Mouse (Mus musculus) ES-E14 (cell line): ENCODE measurements at regions not wholly inside any gene's neighbourhood (a gene's known extent, or its start where the extent isn't known, plus 50 kb on each side); places are given as distances from the start of the nearest gene placed in this dataset.

Source experiments
- DNase-seq: peaks from one replicate; pipeline ENCODE4 v3.0.0-alpha.2; 2013; ENCODE audit warnings: low read depth, low spot score
- H3K27ac ChIP-seq: 2 replicates; pipeline ENCODE4 v1.5.1; 2012; ENCODE audit warnings: low read depth, mild to moderate bottlenecking, low read length, moderate library complexity, mixed read lengths; ENCODE audit not compliant: poor library complexity, insufficient read depth, severe bottlenecking
- H3K36me3 ChIP-seq: 2 replicates; pipeline ENCODE4 v1.6.1; 2012; ENCODE audit warnings: mild to moderate bottlenecking, low read length, moderate library complexity, mixed read lengths; ENCODE audit not compliant: control insufficient read depth, poor library complexity, insufficient read depth, severe bottlenecking
- H3K4me1 ChIP-seq, 2 experiments: fragments of 150-350 bp in 1 of 2; sonication (generic) in 1 of 2; 2 replicates each; pipeline ENCODE4 v1.6.1; 2012; ENCODE audit warnings: low read length in 2 of 2, mild to moderate bottlenecking in 1 of 2, mixed read lengths in 1 of 2; ENCODE audit not compliant: control insufficient read depth in 2 of 2, insufficient read depth in 2 of 2, poor library complexity in 1 of 2
- H3K4me3 ChIP-seq, 2 experiments: fragments of 150-350 bp in 1 of 2; sonication (generic) in 1 of 2; 2 replicates each; pipeline ENCODE4 v1.5.1; 2012; ENCODE audit warnings: low read length in 2 of 2, low read depth in 1 of 2, mild to moderate bottlenecking in 1 of 2, mixed read lengths in 1 of 2; ENCODE audit not compliant: insufficient read depth in 1 of 2, poor library complexity in 1 of 2, severe bottlenecking in 1 of 2
- H3K9ac ChIP-seq: 2 replicates; pipeline ENCODE4 v1.6.1; 2012; ENCODE audit warnings: low read depth, mild to moderate bottlenecking, low read length, mixed read lengths; ENCODE audit not compliant: poor library complexity, insufficient read depth, severe bottlenecking
- H3K9me3 ChIP-seq: fragments of 150-350 bp; sonication (generic); 2 replicates; pipeline ENCODE4 v1.6.1; 2012; ENCODE audit warnings: low read depth, mild to moderate bottlenecking, low read length; ENCODE audit not compliant: control insufficient read depth, insufficient read depth
- CHD2 ChIP-seq: IDR thresholded peaks from 2 replicates; pipeline ENCODE4 v1.6.1; 2014; ENCODE audit warnings: mild to moderate bottlenecking, low read depth, low read length, inconsistent platforms
- HCFC1 ChIP-seq: IDR thresholded peaks from 2 replicates; pipeline ENCODE4 v1.6.1; 2012; ENCODE audit warnings: low read length, inconsistent platforms, borderline replicate concordance; ENCODE audit not compliant: insufficient read depth
- MAFK ChIP-seq: IDR thresholded peaks from 2 replicates; pipeline ENCODE4 v1.6.1; 2014; ENCODE audit warnings: mild to moderate bottlenecking, low read depth, low read length, inconsistent platforms; ENCODE audit not compliant: insufficient read depth
- ZC3H11A ChIP-seq: IDR thresholded peaks from 2 replicates; pipeline ENCODE4 v1.6.1; 2012; ENCODE audit warnings: low read depth, mild to moderate bottlenecking, inconsistent platforms, low read length, borderline replicate concordance
- ZNF384 ChIP-seq: IDR thresholded peaks from 2 replicates; pipeline ENCODE4 v1.6.1; 2012; ENCODE audit warnings: low read depth, low read length, inconsistent platforms
- in situ Hi-C, 2 experiments: fragments of 600-800 bp; cut with MboI; formaldehyde crosslinking; loops; one replicate each; pipeline ENCODE4 v1.15.1; 2025; ENCODE audit warnings: low sequenced_read_pairs in 2 of 2, inconsistent platforms in 1 of 2; ENCODE audit not compliant: unreplicated experiment in 2 of 2

DNA sequence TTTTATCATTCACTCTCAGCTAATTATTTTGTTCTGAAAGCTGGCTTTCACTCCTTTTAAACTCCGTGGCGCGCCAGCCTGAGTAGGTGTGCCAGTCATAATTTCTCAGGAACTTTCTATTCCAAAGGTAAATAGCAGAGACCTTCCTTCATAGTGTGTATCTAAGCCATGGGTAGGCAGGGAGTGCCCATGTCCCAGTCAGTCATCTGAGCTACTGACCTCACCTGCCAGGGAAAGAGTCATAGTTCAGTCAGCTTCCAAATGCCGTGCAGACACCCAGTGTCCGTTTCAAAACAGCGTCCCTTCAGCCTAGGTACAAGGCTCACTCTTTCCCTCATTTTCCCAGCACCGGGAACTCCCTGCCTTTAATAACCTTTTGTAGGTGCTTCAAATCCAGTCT lies 269.7 kb downstream of the Gm19410 start:
- H3K9me3 ChIP-seq: no peaks in the 10 kb centered on the region
- H3K4me1 ChIP-seq: no peaks in the 10 kb centered on the region
- DNase-seq: no peak
- H3K9ac ChIP-seq: no peak overlapping the region
- no peak overlapping the region for H3K27ac ChIP-seq
- no peaks in the 10 kb centered on the region for H3K36me3 ChIP-seq
- no peak overlapping the region for H3K4me3 ChIP-seq
- in situ Hi-C loops: no loop called here
- TF ChIP-seq ZC3H11A: no peak
- TF ChIP-seq MAFK: no peak
- TF ChIP-seq ZNF384: no peak
- TF ChIP-seq HCFC1: no peak
- TF ChIP-seq CHD2: no peak

DNA sequence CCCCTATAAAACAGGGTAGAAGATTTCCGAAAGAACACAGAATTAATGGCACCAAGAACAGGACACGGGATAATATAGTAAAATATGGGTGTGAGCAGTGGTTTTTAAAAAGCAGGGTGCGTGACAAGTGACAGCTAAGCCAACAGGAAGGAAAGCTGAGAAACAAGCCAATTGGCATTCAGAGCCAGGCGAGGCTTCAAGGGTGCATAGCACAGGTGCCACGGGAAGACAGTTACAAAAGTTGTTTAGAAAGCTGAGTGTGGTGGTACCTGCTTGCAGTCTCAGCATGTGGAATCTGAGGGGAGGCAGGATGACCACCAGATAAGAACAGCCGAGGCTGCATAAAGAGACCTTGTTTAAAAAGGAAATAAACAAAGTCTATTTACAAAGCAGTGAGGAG lies 270.7 kb downstream of the Gm19410 start:
- Histone ChIP-seq H3K9ac (no peak overlapping the region), H3K4me1 (no peaks in the 10 kb centered on the region), H3K9me3 (no peaks in the 10 kb centered on the region), H3K4me3 (no peak overlapping the region), H3K27ac (no peak overlapping the region), H3K36me3 (no peaks in the 10 kb centered on the region)
- in situ Hi-C loops: no loop called here
- no peak for DNase-seq
- TF ChIP-seq HCFC1 (no peak), MAFK (no peak), ZC3H11A (no peak)

DNA sequence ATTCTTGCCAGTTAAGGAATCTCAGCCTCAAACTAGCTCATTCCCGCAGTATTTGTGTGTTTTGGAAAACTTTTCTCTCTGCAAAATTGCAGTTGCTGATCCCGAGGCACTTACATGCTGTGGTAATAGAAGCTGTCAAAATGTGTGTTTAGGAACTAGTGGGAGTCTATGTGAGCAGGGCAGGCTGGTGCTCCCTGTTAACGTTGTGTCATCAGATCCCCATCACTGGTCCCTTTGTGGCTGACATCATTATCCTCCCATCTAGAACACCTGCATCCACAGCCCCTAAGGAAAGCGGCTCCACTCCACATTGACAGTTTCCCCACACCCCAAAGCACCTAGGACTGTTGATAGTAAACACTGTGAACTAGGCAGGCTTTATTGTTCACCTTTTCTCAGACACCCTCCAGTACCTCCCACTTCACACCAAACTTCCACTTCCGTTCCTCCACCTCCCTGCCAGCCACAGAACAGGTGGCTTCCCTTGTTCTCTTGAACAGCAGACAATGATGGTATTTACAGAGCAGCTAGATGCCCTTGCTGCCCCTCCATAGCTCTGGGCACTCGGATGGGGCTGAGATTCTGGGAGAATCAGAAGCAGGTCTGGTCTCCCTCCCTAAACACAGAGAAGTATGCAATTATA lies 275.8 kb downstream of the Gm19410 start:
- Histone ChIP-seq H3K4me1 (no peaks in the 10 kb centered on the region), H3K27ac (no peak overlapping the region), H3K9me3 (no peaks in the 10 kb centered on the region), H3K4me3 (no peak overlapping the region), H3K36me3 (no peaks in the 10 kb centered on the region), H3K9ac (no peak overlapping the region)
- no peak for DNase-seq
- TF ChIP-seq ZNF384: no peak
- no peak for TF ChIP-seq CHD2
- no peak for TF ChIP-seq HCFC1
- no peak for TF ChIP-seq MAFK
- TF ChIP-seq ZC3H11A: no peak
- in situ Hi-C loops: no loop called here

DNA sequence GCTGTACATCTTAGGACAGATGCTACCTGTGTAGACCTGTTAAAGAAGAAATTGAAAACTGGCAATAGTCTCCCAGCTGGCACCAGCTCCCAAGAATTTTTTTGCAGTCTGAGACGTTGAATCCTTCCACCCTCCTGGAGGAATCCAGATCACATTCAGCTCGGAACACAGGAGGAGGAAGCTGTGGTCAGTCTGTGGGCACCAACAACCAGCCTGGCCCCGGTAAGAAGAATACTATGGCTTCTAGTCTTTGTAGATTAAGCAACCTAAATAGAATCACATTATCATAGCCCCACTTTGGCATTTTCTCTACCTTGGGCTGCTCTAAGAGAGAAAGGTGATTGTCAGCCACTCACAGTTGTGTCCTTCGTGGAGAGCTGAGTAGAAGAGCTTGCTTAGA lies 277.0 kb downstream of the Gm19410 start:
- H3K36me3 ChIP-seq: no peaks in the 10 kb centered on the region
- in situ Hi-C loops: no loop called here
- no peak overlapping the region for H3K4me3 ChIP-seq

More for the DNA sequence above, 277.0 kb downstream of the Gm19410 start:
- no peaks in the 10 kb centered on the region for H3K4me1 ChIP-seq
- no peak overlapping the region for H3K27ac ChIP-seq
- no peak overlapping the region for H3K9ac ChIP-seq
- DNase-seq: no peak
- H3K9me3 ChIP-seq: no peaks in the 10 kb centered on the region
- TF ChIP-seq MAFK: no peak
- no peak for TF ChIP-seq CHD2
- TF ChIP-seq ZC3H11A: no peak
- TF ChIP-seq HCFC1: no peak
- no peak for TF ChIP-seq ZNF384
